Mouse (Mus musculus): ENCODE data around the gene Olfr811. TPM values are rescaled to one million over a fixed set of nuclear protein-coding genes. Genes with fewer than 3 reads are reported as not detected.

Olfr811 gene
- not detected in 2 replicates for polyA plus RNA-seq (2012; rRNA removed)

GRCm38 (mm10) chr10:129804296-129804695, at the start of gene Olfr811:
TSS of gene Olfr811 (minus strand) at chr10:129804396.

GRCm38 (mm10) chr10:129845994-129846393, 41.8 kb upstream of the Olfr811 start, which contains the start of gene Olfr812:
TSS of gene Olfr812 (minus strand) at chr10:129846094.

GRCm38 (mm10) chr10:129794817-129795216, 9.4 kb downstream of the Olfr811 start, which contains the start of gene Olfr810:
TSS of gene Olfr810 (minus strand) at chr10:129794917.

GRCm38 (mm10) chr10:129774338-129774737, 29.9 kb downstream of the Olfr811 start, which contains the start of gene Olfr809:
TSS of gene Olfr809 (plus strand) at chr10:129774638.

GRCm38 (mm10) chr10:129765182-129765581, 39.0 kb downstream of the Olfr811 start, which contains the start of gene Olfr808:
TSS of gene Olfr808 (plus strand) at chr10:129765482.

GRCm38 (mm10) chr10:129757693-129758092, 46.5 kb downstream of the Olfr811 start, which contains the start of gene Olfr807:
TSS of gene Olfr807 (minus strand) at chr10:129757793.

Other genes with a start within 250 kb of the Olfr811 start
- not detected in 2 replicates for gene Olfr794, start 236.7 kb downstream of the Olfr811 start, polyA plus RNA-seq (2012; rRNA removed)
- not detected in 2 replicates for gene Olfr796, start 191.8 kb downstream of the Olfr811 start, polyA plus RNA-seq (2012; rRNA removed)
- gene Olfr798, start 176.5 kb downstream of the Olfr811 start, polyA plus RNA-seq (2012; rRNA removed): not detected in 2 replicates
- not detected in 2 replicates for gene Olfr799, start 166.9 kb downstream of the Olfr811 start, polyA plus RNA-seq (2012; rRNA removed)
- gene Olfr800, start 146.7 kb downstream of the Olfr811 start, polyA plus RNA-seq (2012; rRNA removed): not detected in 2 replicates
- not detected in 2 replicates for gene Olfr801, start 130.5 kb downstream of the Olfr811 start, polyA plus RNA-seq (2012; rRNA removed)
- gene Olfr802, start 116.2 kb downstream of the Olfr811 start, polyA plus RNA-seq (2012; rRNA removed): not detected in 2 replicates
- gene Olfr803, start 110.1 kb downstream of the Olfr811 start, polyA plus RNA-seq (2012; rRNA removed): not detected in 2 replicates
- gene Olfr804, start 101.2 kb downstream of the Olfr811 start, polyA plus RNA-seq (2012; rRNA removed): not detected in 2 replicates
- gene Olfr805, start 75.0 kb downstream of the Olfr811 start, polyA plus RNA-seq (2012; rRNA removed): not detected in 2 replicates
- gene Olfr806, start 62.5 kb downstream of the Olfr811 start, polyA plus RNA-seq (2012; rRNA removed): not detected in 2 replicates
- not detected in 2 replicates for gene Olfr807, start 46.6 kb downstream of the Olfr811 start, polyA plus RNA-seq (2012; rRNA removed)
- not detected in 2 replicates for gene Olfr808, start 38.9 kb downstream of the Olfr811 start, polyA plus RNA-seq (2012; rRNA removed)
- not detected in 2 replicates for gene Olfr809, start 29.8 kb downstream of the Olfr811 start, polyA plus RNA-seq (2012; rRNA removed)
- gene Olfr810, start 9.5 kb downstream of the Olfr811 start, polyA plus RNA-seq (2012; rRNA removed): not detected in 2 replicates
- not detected in 2 replicates for gene Olfr812, start 41.7 kb upstream of the Olfr811 start, polyA plus RNA-seq (2012; rRNA removed)
- not detected in 2 replicates for gene Olfr813, start 51.0 kb upstream of the Olfr811 start, polyA plus RNA-seq (2012; rRNA removed)
- not detected in 2 replicates for gene Olfr814, start 75.5 kb upstream of the Olfr811 start, polyA plus RNA-seq (2012; rRNA removed)
- not detected in 2 replicates for gene Olfr815, start 101.5 kb upstream of the Olfr811 start, polyA plus RNA-seq (2012; rRNA removed)
- not detected in 2 replicates for gene Olfr816, start 111.2 kb upstream of the Olfr811 start, polyA plus RNA-seq (2012; rRNA removed)
- not detected in 2 replicates for gene Olfr818, start 144.7 kb upstream of the Olfr811 start, polyA plus RNA-seq (2012; rRNA removed)
- not detected in 2 replicates for gene Olfr819, start 162.9 kb upstream of the Olfr811 start, polyA plus RNA-seq (2012; rRNA removed)
- gene Olfr247, start 171.7 kb upstream of the Olfr811 start, polyA plus RNA-seq (2012; rRNA removed): not detected in 2 replicates
- gene Gm10310, start 180.7 kb upstream of the Olfr811 start, polyA plus RNA-seq (2012; rRNA removed): not detected in 2 replicates
- not detected in 2 replicates for gene Olfr820, start 208.2 kb upstream of the Olfr811 start, polyA plus RNA-seq (2012; rRNA removed)
- not detected in 2 replicates for gene Olfr821, start 226.0 kb upstream of the Olfr811 start, polyA plus RNA-seq (2012; rRNA removed)

All from central nervous system, embryonic 18 days (tissue).